Mouse (Mus musculus) midbrain, embryonic 13.5 days (tissue): ENCODE results near the gene Rcor1. TPM values are rescaled to one million over a fixed set of nuclear protein-coding genes. Genes with fewer than 3 reads are reported as not detected.
A peak's percentile ranks its signal among the peaks of the same experiment; 100 is the strongest.

Experiments used
- ATAC-seq: fragments of 200-750 bp; cut with Nextera tagmentation; 2 replicates; pipeline ENCODE4 v1.8.0; 2017; ENCODE audit warnings: mild to moderate bottlenecking, moderate TSS enrichment, moderate library complexity
- H3K27ac ChIP-seq: fragments of 300-500 bp; sonication (generic); 2 replicates; pipeline ENCODE4 v1.5.1; 2015; ENCODE audit warnings: inconsistent platforms, mild to moderate bottlenecking, moderate library complexity
- H3K27me3 ChIP-seq: fragments of 300-500 bp; sonication (generic); 2 replicates; pipeline ENCODE4 v1.6.1; 2015; ENCODE audit warnings: mild to moderate bottlenecking, inconsistent platforms
- H3K36me3 ChIP-seq: fragments of 300-500 bp; sonication (generic); 2 replicates; pipeline ENCODE4 v1.6.1; 2015; ENCODE audit warnings: mild to moderate bottlenecking, inconsistent platforms
- H3K4me1 ChIP-seq: fragments of 300-500 bp; sonication (generic); replicated peaks from 2 replicates; pipeline ENCODE4 v1.6.1; 2015; ENCODE audit warnings: inconsistent platforms
- H3K4me2 ChIP-seq: fragments of 300-500 bp; sonication (generic); replicated peaks from 2 replicates; pipeline ENCODE4 v1.6.1; 2015; ENCODE audit warnings: moderate library complexity, mild to moderate bottlenecking, inconsistent platforms
- H3K4me3 ChIP-seq: fragments of 300-500 bp; sonication (generic); replicated peaks from 2 replicates; pipeline ENCODE4 v1.5.1; 2015; ENCODE audit warnings: mild to moderate bottlenecking, inconsistent platforms
- H3K9ac ChIP-seq: fragments of 300-500 bp; sonication (generic); replicated peaks from 2 replicates; pipeline ENCODE4 v1.6.1; 2015; ENCODE audit warnings: mild to moderate bottlenecking, inconsistent platforms
- H3K9me3 ChIP-seq: fragments of 300-500 bp; sonication (generic); 2 replicates; pipeline ENCODE4 v1.6.1; 2016; ENCODE audit warnings: mild to moderate bottlenecking, inconsistent platforms
- WGBS: fragments of 180-500 bp; shearing (Covaris S2); methylation state at CpG from one replicate; pipeline ENCODE4 v1.1.7; 2015; 5-methylcytosine and 5-hydroxymethylcytosine counted together
- polyA plus RNA-seq: library from polyadenylated mRNA; unstranded; fragments of >200 nt; fragmentation: Nextera tagmentation; extraction: Ambion mirVana; gene quantifications from 2 replicates; pipeline ENCODE4 v1.2.1, GENCODE M21; 2015

Gene Rcor1
- polyA plus RNA-seq, 1 experiment from 2014 or later, result 6.0 TPM

- Histone ChIP-seq H3K36me3 (no peaks in the 10 kb centered on the region), H3K4me3 (peak overlapping the region; percentile 12; the same call in 1 of the 2 replicates), H3K9me3 (peaks cover 4% of the 10 kb centered on the region; the same call in 1 of the 2 replicates), H3K27me3 (0 out of 2 replicates have a peak, but pooled peaks cover 5% of the 10 kb centered on the region), H3K27ac (peak overlapping the region; percentile 83), H3K9ac (peak overlapping the region; percentile 37), H3K4me1 (peaks cover 31% of the 10 kb centered on the region), H3K4me2 (peak overlapping the region; percentile 44)
- WGBS, result 59% methylated on average over 16 of the region's 16 CpGs
- no peak; the same call in 1 of the 2 replicates for ATAC-seq
Observed at GRCm38 (mm10) chr12:111143509-111144063, 104.4 kb downstream of the Rcor1 start.

- no peak overlapping the region for H3K9ac ChIP-seq
- H3K4me3 ChIP-seq, result no peak overlapping the region
- H3K27ac ChIP-seq, result no peak overlapping the region
- H3K27me3 ChIP-seq, result 0 out of 2 replicates have a peak, but pooled peaks cover 5% of the 10 kb centered on the region
- peaks cover 31% of the 10 kb centered on the region for H3K4me1 ChIP-seq
- H3K9me3 ChIP-seq, result no peaks in the 10 kb centered on the region
- ATAC-seq, result no peak
- 96% methylated on average over 2 of the region's 2 CpGs for WGBS
- H3K36me3 ChIP-seq, result no peaks in the 10 kb centered on the region
- H3K4me2 ChIP-seq, result no peak overlapping the region
Observed at GRCm38 (mm10) chr12:111144598-111144997, 105.4 kb downstream of the Rcor1 start.

- Histone ChIP-seq H3K4me1 (peaks cover 31% of the 10 kb centered on the region), H3K9ac (no peak overlapping the region), H3K27ac (no peak overlapping the region), H3K27me3 (0 out of 2 replicates have a peak, but pooled peaks cover 5% of the 10 kb centered on the region), H3K4me3 (no peak overlapping the region), H3K9me3 (no peaks in the 10 kb centered on the region), H3K36me3 (no peaks in the 10 kb centered on the region), H3K4me2 (no peak overlapping the region)
- ATAC-seq, result no peak
- 54% methylated on average over 9 of the region's 9 CpGs for WGBS
Observed at GRCm38 (mm10) chr12:111145269-111145668, 106.1 kb downstream of the Rcor1 start.

- no peak for ATAC-seq
- Histone ChIP-seq H3K27me3 (0 out of 2 replicates have a peak, but pooled peaks cover 3% of the 10 kb centered on the region), H3K36me3 (no peaks in the 10 kb centered on the region), H3K4me3 (no peak overlapping the region), H3K4me2 (no peak overlapping the region), H3K27ac (no peak overlapping the region), H3K4me1 (peaks cover 20% of the 10 kb centered on the region), H3K9me3 (no peaks in the 10 kb centered on the region), H3K9ac (no peak overlapping the region)
- 72% methylated on average over 17 of the region's 17 CpGs for WGBS
Observed at GRCm38 (mm10) chr12:111149495-111150235, 110.5 kb downstream of the Rcor1 start.

GRCm38 (mm10) chr12:111150236-111150596, 111.1 kb downstream of the Rcor1 start:
- WGBS, result 11% methylated on average over 6 of the region's 6 CpGs
- peaks cover 15% of the 10 kb centered on the region for H3K4me1 ChIP-seq

GRCm38 (mm10) chr12:111151422-111152156, 112.4 kb downstream of the Rcor1 start:
- no peak for ATAC-seq
- no peak overlapping the region for H3K27ac ChIP-seq
- H3K9ac ChIP-seq, result no peak overlapping the region
- no peak overlapping the region for H3K4me2 ChIP-seq
- no peaks in the 10 kb centered on the region for H3K27me3 ChIP-seq
- H3K36me3 ChIP-seq, result no peaks in the 10 kb centered on the region
- 87% methylated on average over 5 of the region's 5 CpGs for WGBS
- H3K9me3 ChIP-seq, result no peaks in the 10 kb centered on the region
- peaks cover 7% of the 10 kb centered on the region; the same call in 1 of the 2 replicates for H3K4me1 ChIP-seq
- H3K4me3 ChIP-seq, result no peak overlapping the region

More at GRCm38 (mm10) chr12:111150236-111150596, 111.1 kb downstream of the Rcor1 start:
- Histone ChIP-seq H3K9ac (no peak overlapping the region), H3K4me2 (no peak overlapping the region), H3K9me3 (no peaks in the 10 kb centered on the region), H3K27ac (no peak overlapping the region), H3K36me3 (no peaks in the 10 kb centered on the region), H3K27me3 (no peaks in the 10 kb centered on the region), H3K4me3 (no peak overlapping the region)
- ATAC-seq, result no peak

- 89% methylated on average over 6 of the region's 6 CpGs for WGBS
- Histone ChIP-seq H3K9ac (no peak overlapping the region), H3K4me2 (no peak overlapping the region), H3K4me1 (peaks cover 7% of the 10 kb centered on the region; the same call in 1 of the 2 replicates), H3K27me3 (no peaks in the 10 kb centered on the region), H3K27ac (no peak overlapping the region), H3K9me3 (no peaks in the 10 kb centered on the region), H3K36me3 (no peaks in the 10 kb centered on the region), H3K4me3 (no peak overlapping the region)
- no peak for ATAC-seq
Observed at GRCm38 (mm10) chr12:111152579-111152978, 113.4 kb downstream of the Rcor1 start.

- no peak overlapping the region for H3K9ac ChIP-seq
- no peak overlapping the region for H3K27ac ChIP-seq
- no peak for ATAC-seq
- H3K4me1 ChIP-seq, result peaks cover 7% of the 10 kb centered on the region; the same call in 1 of the 2 replicates
- H3K9me3 ChIP-seq, result no peaks in the 10 kb centered on the region
- H3K27me3 ChIP-seq, result no peaks in the 10 kb centered on the region
- no peak overlapping the region for H3K4me2 ChIP-seq
- H3K4me3 ChIP-seq, result no peak overlapping the region
- WGBS, result 70% methylated on average over 7 of the region's 7 CpGs
- no peaks in the 10 kb centered on the region for H3K36me3 ChIP-seq
Observed at GRCm38 (mm10) chr12:111152981-111153710, 114.0 kb downstream of the Rcor1 start.

- H3K4me2 ChIP-seq, result no peak overlapping the region
- no peak overlapping the region for H3K9ac ChIP-seq
- H3K36me3 ChIP-seq, result no peaks in the 10 kb centered on the region
- no peak overlapping the region for H3K27ac ChIP-seq
- WGBS, result 72% methylated on average over 5 of the region's 5 CpGs
- H3K27me3 ChIP-seq, result no peaks in the 10 kb centered on the region
- H3K4me1 ChIP-seq, result peaks cover 7% of the 10 kb centered on the region; the same call in 1 of the 2 replicates
- no peak for ATAC-seq
- no peaks in the 10 kb centered on the region for H3K9me3 ChIP-seq
- no peak overlapping the region for H3K4me3 ChIP-seq
Observed at GRCm38 (mm10) chr12:111153946-111154345, 114.8 kb downstream of the Rcor1 start.

- Histone ChIP-seq H3K27ac (no peak overlapping the region), H3K27me3 (no peaks in the 10 kb centered on the region), H3K4me3 (no peak overlapping the region), H3K9ac (no peak overlapping the region), H3K4me2 (no peak overlapping the region), H3K36me3 (no peaks in the 10 kb centered on the region), H3K9me3 (no peaks in the 10 kb centered on the region), H3K4me1 (peaks cover 7% of the 10 kb centered on the region; the same call in 1 of the 2 replicates)
- 88% methylated on average over 6 of the region's 6 CpGs for WGBS
- ATAC-seq, result no peak
Observed at GRCm38 (mm10) chr12:111154641-111155040, 115.5 kb downstream of the Rcor1 start.

- Histone ChIP-seq H3K9ac (no peak overlapping the region), H3K4me3 (no peak overlapping the region), H3K36me3 (no peaks in the 10 kb centered on the region), H3K9me3 (no peaks in the 10 kb centered on the region), H3K27me3 (no peaks in the 10 kb centered on the region), H3K4me2 (no peak overlapping the region), H3K27ac (no peak overlapping the region), H3K4me1 (peaks cover 7% of the 10 kb centered on the region; the same call in 1 of the 2 replicates)
- WGBS, result 90% methylated on average over 1 of the region's 1 CpGs
- no peak for ATAC-seq
Observed at GRCm38 (mm10) chr12:111155756-111156155, 116.6 kb downstream of the Rcor1 start.
